Mouse (Mus musculus) embryonic facial prominence, embryonic 11.5 days (tissue): ENCODE measurements around the gene Vax2. TPM values are rescaled to one million over a fixed set of nuclear protein-coding genes. Genes with fewer than 3 reads are reported as not detected.
A peak's percentile ranks its signal among the peaks of the same experiment; 100 is the strongest.

Experiments
- ATAC-seq: fragments of 200-750 bp; cut with Nextera tagmentation; replicated peaks from 2 replicates; pipeline ENCODE4 v1.8.0; 2017; ENCODE audit warnings: low read depth; ENCODE audit not compliant: insufficient number of reproducible peaks, low FRiP score, low TSS enrichment
- DNase-seq: peaks from one replicate; pipeline ENCODE4 v3.0.0-alpha.2; 2015; ENCODE audit warnings: low spot score
- H3K27ac ChIP-seq: fragments of 300-500 bp; sonication (generic); replicated peaks from 2 replicates; pipeline ENCODE4 v1.5.1; 2014; ENCODE audit warnings: mild to moderate bottlenecking, low read depth, low read length, control low read depth
- H3K27me3 ChIP-seq: fragments of 300-500 bp; sonication (generic); 2 replicates; pipeline ENCODE4 v1.6.1; 2014; ENCODE audit warnings: mild to moderate bottlenecking, low read length, moderate library complexity, mixed read lengths; ENCODE audit not compliant: control insufficient read depth, insufficient read depth
- H3K36me3 ChIP-seq: fragments of 300-500 bp; sonication (generic); replicated peaks from 2 replicates; pipeline ENCODE4 v1.6.1; 2014; ENCODE audit warnings: low read depth, mild to moderate bottlenecking, low read length, moderate library complexity, mixed read lengths; ENCODE audit not compliant: control insufficient read depth, insufficient read depth
- H3K4me1 ChIP-seq: fragments of 300-500 bp; sonication (generic); 2 replicates; pipeline ENCODE4 v1.6.1; 2014; ENCODE audit warnings: low read length, mixed read lengths; ENCODE audit not compliant: control insufficient read depth, insufficient read depth
- H3K4me2 ChIP-seq: fragments of 300-500 bp; sonication (generic); 2 replicates; pipeline ENCODE4 v1.6.1; 2014; ENCODE audit warnings: low read depth, mild to moderate bottlenecking, control low read depth, low read length, moderate library complexity
- H3K4me3 ChIP-seq: fragments of 300-500 bp; sonication (generic); 2 replicates; pipeline ENCODE4 v1.5.1; 2014; ENCODE audit warnings: low read depth, low read length, control low read depth
- H3K9ac ChIP-seq: fragments of 300-500 bp; sonication (generic); replicated peaks from 2 replicates; pipeline ENCODE4 v1.6.1; 2014; ENCODE audit warnings: mild to moderate bottlenecking, control low read depth, low read length
- H3K9me3 ChIP-seq: fragments of 300-500 bp; sonication (generic); replicated peaks from 2 replicates; pipeline ENCODE4 v1.6.1; 2016; ENCODE audit warnings: mild to moderate bottlenecking, low read length, inconsistent platforms, mixed read lengths; ENCODE audit not compliant: control insufficient read depth
- WGBS: fragments of 180-500 bp; shearing (Covaris S2); extraction: QIAGEN DNeasy Blood & Tissue Kit; methylation state at CpG from one replicate; pipeline ENCODE4 v1.1.7; 2014; 5-methylcytosine and 5-hydroxymethylcytosine counted together
- polyA plus RNA-seq: library from polyadenylated mRNA; unstranded; fragments of >200 nt; fragmentation: Nextera tagmentation; extraction: Ambion mirVana; gene quantifications from 2 replicates; pipeline ENCODE4 v1.2.1, GENCODE M21; 2014

Gene Vax2
- 2.0 and 8.4 TPM in 2 replicates for polyA plus RNA-seq

GRCm38 (mm10) chr6:83711067-83711675 is at the start of gene Vax2:
TSS of gene Vax2 (plus strand) at chr6:83711264.
- under 1% methylated on average over 46 of the region's 46 CpGs for WGBS

DNA sequence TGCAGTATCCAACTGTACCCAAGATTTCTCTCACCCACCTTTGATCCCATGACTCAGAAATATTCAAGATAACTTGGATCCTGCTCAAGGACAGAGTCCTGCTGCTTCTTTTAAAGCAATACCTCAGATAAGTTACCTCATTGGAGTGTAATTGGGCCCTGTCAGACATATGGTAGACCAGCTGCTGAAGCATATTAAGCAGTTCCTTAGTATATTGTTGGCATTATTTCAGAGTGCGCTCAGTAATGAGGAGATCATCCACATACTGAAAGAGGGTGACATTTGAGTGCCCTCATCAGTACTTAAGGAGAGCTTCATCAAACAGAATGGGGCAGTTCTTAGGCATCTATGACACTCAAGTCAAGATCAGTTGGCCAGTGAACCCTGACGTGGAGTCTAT is 46.1 kb upstream of the Vax2 start:
- H3K4me2 ChIP-seq: no peak overlapping the region
- WGBS: 84% methylated on average over 2 of the region's 2 CpGs
- H3K4me3 ChIP-seq: no peak overlapping the region
- H3K9me3 ChIP-seq: no peaks in the 10 kb centered on the region
- H3K36me3 ChIP-seq: no peaks in the 10 kb centered on the region
- H3K27me3 ChIP-seq: no peaks in the 10 kb centered on the region
- ATAC-seq: no peak
- no peak overlapping the region for H3K9ac ChIP-seq
- DNase-seq: no peak
- H3K4me1 ChIP-seq: no peaks in the 10 kb centered on the region
- H3K27ac ChIP-seq: no peak overlapping the region

More at GRCm38 (mm10) chr6:83711067-83711675, at the start of gene Vax2:
- Histone ChIP-seq H3K4me1 (no peaks in the 10 kb centered on the region; the same call in 1 of the 2 replicates), H3K27ac (no peak within 1 kb of the TSS), H3K4me3 (peak within 1 kb of the TSS; percentile 37), H3K9me3 (no peaks in the 10 kb centered on the region), H3K9ac (0 out of 2 replicates have a peak within 1 kb of the TSS, but pooled peaks have one; percentile 6), H3K4me2 (peak within 1 kb of the TSS; percentile 73), H3K36me3 (no peaks in the 10 kb centered on the region), H3K27me3 (peaks cover 92% of the 10 kb centered on the region)
- ATAC-seq (peak; percentile 92), DNase-seq (peak; percentile 86)

DNA sequence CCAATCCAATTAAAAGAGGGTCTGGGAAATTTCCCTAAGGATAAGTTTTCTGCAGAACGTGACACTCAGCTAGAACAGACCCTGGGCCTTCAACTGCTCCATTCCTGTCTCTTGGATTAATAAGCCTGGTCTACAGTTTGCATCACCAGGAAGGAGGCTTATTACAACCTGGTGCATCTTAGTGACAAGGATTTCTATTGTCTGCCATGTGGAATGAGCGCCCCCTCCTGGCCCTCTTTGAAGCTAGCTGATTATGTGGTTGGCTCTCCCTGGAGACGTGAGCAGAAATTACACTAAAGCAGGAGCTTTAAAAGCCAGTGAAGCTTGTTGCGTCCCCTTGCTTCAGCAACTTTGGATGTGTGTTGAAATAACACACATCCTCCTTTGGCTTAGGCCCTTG is 37.7 kb upstream of the Vax2 start:
- Histone ChIP-seq H3K4me2 (no peak overlapping the region), H3K4me3 (no peak overlapping the region), H3K36me3 (no peaks in the 10 kb centered on the region), H3K27me3 (no peaks in the 10 kb centered on the region), H3K9me3 (no peaks in the 10 kb centered on the region), H3K9ac (no peak overlapping the region), H3K4me1 (no peaks in the 10 kb centered on the region), H3K27ac (no peak overlapping the region)
- 7% methylated on average over 4 of the region's 4 CpGs for WGBS
- ATAC-seq (no peak), DNase-seq (peak; percentile 88)

- WGBS: 79% methylated on average over 4 of the region's 4 CpGs
- Histone ChIP-seq H3K36me3 (no peaks in the 10 kb centered on the region), H3K27ac (no peak within 1 kb of the TSS), H3K4me2 (no peak within 1 kb of the TSS), H3K4me1 (no peaks in the 10 kb centered on the region), H3K4me3 (no peak within 1 kb of the TSS), H3K9ac (no peak within 1 kb of the TSS), H3K9me3 (no peaks in the 10 kb centered on the region), H3K27me3 (no peaks in the 10 kb centered on the region)
- DNase-seq: no peak
- ATAC-seq: no peak
These were observed 33.3 kb upstream of the Vax2 start, which contains the start of gene Cd207 for GRCm38 (mm10) chr6:83677757-83678156. TSS of gene Cd207 (minus strand) at chr6:83677857.

DNA sequence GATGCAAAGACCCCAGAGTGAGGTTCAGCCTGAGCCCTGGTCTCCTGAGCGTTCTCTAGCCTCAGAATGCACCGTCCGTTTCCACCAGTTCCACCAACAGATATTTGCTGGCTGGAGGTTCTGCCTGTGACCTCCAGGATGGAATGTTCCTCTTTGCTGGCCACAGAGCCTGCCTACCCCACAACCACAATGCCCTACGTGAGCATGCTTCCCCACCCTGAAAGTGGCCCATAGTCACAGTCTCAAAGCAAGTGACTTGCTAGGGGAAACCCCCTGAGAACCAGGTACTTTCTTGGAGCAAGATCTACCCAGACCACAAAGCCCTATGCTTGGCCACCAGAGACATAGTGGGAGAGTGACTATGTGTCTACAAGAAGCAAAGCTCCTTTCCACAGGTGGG is 21.7 kb upstream of the Vax2 start:
- no peak for DNase-seq
- H3K4me1 ChIP-seq: no peaks in the 10 kb centered on the region
- no peaks in the 10 kb centered on the region for H3K9me3 ChIP-seq
- peaks cover 31% of the 10 kb centered on the region for H3K27me3 ChIP-seq
- no peak overlapping the region for H3K4me2 ChIP-seq
- ATAC-seq: no peak
- H3K27ac ChIP-seq: no peak overlapping the region
- no peaks in the 10 kb centered on the region for H3K36me3 ChIP-seq
- H3K9ac ChIP-seq: no peak overlapping the region
- 83% methylated on average over 4 of the region's 4 CpGs for WGBS
- no peak overlapping the region for H3K4me3 ChIP-seq

DNA sequence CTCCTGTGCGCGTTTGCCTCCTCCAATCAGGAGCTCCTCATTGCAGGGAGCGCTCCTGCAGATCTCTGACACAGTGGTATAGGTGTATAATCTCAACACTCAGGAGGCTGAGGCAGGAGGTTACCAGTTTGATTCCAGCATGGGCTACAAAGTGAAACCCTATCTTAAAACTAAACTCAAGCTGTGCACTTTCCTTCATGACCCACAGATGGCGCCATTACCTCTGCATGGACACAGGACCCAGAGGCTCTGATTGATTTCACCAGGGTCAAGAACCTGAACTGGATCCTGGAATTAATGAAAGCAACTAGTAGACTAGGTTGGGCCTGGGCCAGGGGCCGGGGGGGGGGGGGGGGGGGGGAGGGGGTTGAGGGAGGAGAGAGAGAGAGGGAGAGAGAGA is 20.8 kb upstream of the Vax2 start:
- H3K9ac ChIP-seq: no peak overlapping the region
- DNase-seq (peak; percentile 77), ATAC-seq (no peak)
- peaks cover 40% of the 10 kb centered on the region for H3K27me3 ChIP-seq
- WGBS: 24% methylated on average over 4 of the region's 5 CpGs
- H3K27ac ChIP-seq: no peak overlapping the region
- H3K4me3 ChIP-seq: no peak overlapping the region
- H3K4me1 ChIP-seq: no peaks in the 10 kb centered on the region
- no peaks in the 10 kb centered on the region for H3K9me3 ChIP-seq
- no peak overlapping the region for H3K4me2 ChIP-seq
- no peaks in the 10 kb centered on the region for H3K36me3 ChIP-seq

- no peak for DNase-seq
- Histone ChIP-seq H3K27me3 (peaks cover 46% of the 10 kb centered on the region), H3K4me3 (no peak overlapping the region), H3K4me1 (no peaks in the 10 kb centered on the region), H3K36me3 (no peaks in the 10 kb centered on the region), H3K9ac (no peak overlapping the region), H3K4me2 (no peak overlapping the region), H3K27ac (no peak overlapping the region), H3K9me3 (no peaks in the 10 kb centered on the region)
- 51% methylated on average over 2 of the region's 2 CpGs for WGBS
- no peak for ATAC-seq
These were observed 20.1 kb upstream of the Vax2 start for GRCm38 (mm10) chr6:83690936-83691335.

- H3K4me1 ChIP-seq: no peaks in the 10 kb centered on the region
These were observed 18.1 kb upstream of the Vax2 start for GRCm38 (mm10) chr6:83692962-83693361.

More at GRCm38 (mm10) chr6:83692962-83693361, 18.1 kb upstream of the Vax2 start:
- H3K36me3 ChIP-seq: no peaks in the 10 kb centered on the region
- H3K4me3 ChIP-seq: no peak overlapping the region
- H3K4me2 ChIP-seq: no peak overlapping the region; the same call in 1 of the 2 replicates
- H3K9me3 ChIP-seq: no peaks in the 10 kb centered on the region
- ATAC-seq: no peak
- no peak overlapping the region for H3K27ac ChIP-seq
- H3K9ac ChIP-seq: no peak overlapping the region
- DNase-seq: no peak
- WGBS: 2% methylated on average over 12 of the region's 12 CpGs
- H3K27me3 ChIP-seq: peaks cover 66% of the 10 kb centered on the region
